Mouse (Mus musculus): ENCODE measurements at regions not wholly inside any gene's neighbourhood (a gene's known extent, or its start where the extent isn't known, plus 50 kb on each side); places are given as distances from the start of the nearest gene placed in this dataset.

DNA sequence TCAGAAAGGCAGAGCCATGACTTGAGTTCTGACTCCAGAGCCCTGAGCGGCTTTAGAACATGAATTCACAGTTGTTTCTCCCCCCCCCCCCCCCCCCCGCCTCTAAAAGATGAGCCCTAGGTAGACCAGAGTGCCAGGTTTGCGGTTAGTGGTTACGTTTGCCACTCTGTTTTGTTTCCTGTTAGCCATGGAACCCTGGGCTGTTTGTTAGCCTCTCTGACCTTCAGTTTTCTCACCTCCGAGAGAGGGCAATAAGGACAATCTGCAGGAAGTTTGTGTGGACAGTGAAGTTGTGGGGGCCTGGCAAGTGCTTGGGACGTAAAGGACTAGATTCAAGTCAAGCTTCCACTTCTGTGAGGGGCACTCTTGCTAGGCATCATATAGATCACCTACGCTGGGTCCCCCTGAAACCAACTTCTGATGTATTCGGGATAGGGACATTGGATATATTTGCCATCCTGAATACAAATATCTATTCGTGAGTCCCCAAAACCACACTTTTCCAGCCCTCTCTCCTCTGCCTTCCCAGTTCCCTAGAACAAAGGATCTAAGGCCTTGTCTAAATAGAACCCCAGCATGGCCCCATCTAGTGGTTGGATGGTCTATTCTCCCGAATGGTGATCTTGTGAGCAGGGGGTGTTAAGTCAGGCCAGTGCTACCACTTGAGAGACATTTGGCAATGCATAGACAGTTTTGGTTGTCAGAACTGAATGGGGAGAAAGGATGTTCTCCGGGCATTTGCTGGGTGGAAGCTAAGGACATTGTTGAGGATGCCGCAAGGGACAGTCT lies 145.4 kb upstream of the Tle3 start:
- no peak for DNase-seq (ENCODE audit: low spot score in 2 of 2)

DNA sequence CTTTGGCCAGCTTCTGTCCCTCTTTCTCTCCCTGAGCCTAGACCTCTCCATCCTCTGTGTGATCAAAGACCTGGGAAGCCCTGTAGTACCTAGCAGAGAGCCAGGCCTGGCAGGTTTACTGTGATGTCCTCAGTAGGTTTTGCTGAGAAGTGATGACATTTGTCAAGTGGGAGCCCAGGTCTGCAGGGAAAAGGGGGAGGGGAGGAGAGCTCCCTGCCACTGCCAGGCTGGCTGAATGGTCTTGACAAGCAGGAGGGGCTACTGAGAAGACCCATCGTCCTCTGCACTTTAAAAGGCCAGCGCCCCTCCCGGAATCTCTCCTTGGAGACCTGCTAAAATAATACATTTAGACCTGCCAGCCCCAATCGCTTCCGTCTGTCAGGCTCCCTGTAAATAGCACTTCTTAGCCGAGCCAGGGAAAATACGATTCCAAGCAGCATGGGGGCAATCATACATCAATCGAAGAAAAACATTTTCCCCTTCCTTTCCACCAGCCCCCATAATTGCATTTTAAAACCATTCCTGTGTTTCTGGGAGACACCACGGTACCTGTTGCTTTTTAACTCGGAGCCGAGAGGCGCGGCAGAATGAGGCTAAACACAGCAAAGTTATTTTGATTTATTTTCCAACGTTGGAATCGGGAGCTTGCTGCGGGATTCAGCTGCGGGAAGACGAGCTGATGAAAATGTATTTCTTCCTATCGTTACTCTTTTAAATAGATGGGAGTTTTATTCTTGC lies 144.5 kb upstream of the Tle3 start:
- no peak for DNase-seq (ENCODE audit: low spot score in 2 of 2)

DNA sequence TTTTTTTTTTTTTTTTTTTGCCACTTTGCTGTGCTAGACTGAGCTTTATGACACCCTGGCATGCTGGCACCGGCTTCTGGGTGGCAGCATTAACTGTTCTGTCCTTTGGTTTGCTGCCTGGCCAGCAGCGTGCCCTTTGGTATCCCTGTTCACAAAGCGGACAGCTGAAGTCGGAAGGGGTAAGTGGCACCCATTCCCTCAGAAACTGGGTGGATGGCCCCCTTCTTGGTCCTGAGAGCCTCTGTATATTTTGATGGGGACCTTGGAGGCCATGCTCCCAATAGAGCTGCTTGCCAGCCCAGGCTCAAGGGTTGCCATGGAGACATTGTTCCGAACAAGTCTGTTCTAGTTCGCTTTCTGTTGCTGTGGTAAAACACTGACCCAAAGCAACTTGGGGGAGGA lies 143.9 kb upstream of the Tle3 start:
- DNase-seq (ENCODE audit: low spot score in 2 of 2): no peak

DNA sequence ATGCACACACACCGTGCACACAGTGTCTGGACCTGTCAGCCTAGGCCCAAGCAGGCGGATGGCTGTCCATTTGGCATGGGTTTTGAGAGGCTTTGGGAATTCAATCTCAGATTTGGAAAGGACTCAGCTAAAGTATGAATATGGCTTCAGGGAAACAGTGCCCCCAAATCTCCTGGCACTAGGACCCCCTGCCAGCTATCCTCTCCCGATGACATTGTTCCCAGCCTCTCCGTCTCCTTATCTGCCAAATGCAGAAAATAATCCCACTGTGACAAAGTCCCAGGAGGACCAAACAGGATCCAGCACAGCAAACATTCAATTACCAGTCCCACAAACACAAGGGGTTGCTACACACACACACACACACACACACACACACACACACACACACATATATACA lies 141.9 kb upstream of the Tle3 start:
- DNase-seq (ENCODE audit: low spot score in 2 of 2): no peak

DNA sequence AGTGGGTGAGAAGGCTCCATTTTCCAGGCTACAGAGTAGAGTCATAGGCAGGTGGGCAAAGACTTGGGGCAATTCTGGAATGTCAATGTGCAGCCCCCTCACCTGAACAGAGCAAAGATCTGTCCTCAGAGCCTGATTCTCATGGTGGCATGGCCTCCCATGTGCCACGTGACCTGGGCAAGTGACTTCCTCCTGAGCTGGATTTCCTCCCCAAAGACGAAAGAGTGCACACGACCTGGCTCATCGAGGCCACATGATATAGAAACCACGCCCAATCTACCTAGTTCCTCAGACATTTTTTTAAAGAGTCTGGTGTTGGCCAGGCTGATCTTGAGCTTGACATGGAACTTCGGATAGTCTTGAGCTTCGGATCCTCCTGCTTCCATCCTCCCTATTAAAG lies 139.5 kb upstream of the Tle3 start:
- no peak for DNase-seq (ENCODE audit: low spot score in 2 of 2)

DNA sequence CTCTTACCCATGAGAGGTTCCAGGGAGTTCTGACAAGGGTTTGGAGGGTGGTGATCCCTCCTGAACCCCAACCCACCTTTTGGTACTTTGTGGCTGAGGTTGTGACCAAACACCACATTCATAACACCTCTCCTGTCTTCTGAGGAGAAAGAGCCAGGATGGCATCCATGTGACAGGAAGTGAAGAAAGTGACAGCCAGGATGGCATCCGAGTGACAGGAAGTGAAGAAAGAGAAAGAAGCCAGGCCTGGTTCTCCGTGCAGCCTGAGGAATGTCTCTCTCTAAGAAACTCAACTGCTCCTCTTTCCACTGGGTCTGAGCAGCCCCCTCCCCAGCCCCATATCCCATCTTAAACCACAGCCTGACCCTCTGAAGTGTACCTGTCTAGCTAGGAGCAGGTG lies 138.9 kb upstream of the Tle3 start:
- DNase-seq (ENCODE audit: low spot score in 2 of 2): no peak

DNA sequence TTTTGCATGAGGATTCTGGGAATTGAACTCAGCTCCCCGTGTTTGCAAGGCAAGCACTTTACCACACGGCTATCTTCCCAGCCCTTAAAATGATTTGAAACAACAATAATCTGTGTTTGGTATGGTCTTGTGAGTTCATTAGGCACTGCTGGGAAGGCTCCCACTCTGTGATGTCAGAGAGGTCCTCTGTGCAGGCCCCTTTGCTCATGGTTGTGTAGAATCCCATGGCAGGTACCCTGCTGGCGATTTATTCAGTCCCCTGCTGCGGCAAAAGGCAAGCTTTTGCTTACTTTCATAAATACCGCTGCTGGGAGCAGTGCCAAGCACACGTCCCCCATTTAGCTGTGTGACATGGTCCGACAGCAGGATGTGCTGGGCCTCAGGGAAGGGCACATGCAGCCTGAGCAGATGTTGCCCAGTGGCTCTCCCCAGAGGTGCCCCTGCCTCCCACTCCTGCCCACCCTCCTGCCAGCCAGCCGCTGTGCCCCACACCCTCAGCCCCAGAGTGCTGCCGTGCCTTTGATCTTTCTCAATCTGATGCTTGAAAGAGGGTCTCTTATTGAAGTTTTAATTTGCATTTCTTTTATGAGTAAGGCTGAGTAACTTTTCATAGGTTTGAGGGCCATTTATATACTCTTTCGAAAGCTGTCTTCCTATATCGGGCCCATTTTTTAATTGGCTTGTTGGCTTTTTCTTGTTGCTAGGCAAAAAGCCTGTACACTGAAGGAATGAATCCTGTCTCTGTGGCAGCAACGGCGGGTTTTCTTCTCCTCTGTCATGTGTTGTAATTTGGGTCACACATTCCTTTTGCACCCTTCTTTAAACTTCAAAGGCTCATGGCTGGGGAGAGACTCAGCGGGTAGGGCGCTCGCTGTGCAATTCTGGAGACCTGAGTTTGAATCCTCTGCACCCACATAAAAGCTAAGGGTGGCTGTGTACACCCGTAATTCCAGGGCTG lies 136.2 kb upstream of the Tle3 start:
- no peak for DNase-seq (ENCODE audit: low spot score in 2 of 2)

DNA sequence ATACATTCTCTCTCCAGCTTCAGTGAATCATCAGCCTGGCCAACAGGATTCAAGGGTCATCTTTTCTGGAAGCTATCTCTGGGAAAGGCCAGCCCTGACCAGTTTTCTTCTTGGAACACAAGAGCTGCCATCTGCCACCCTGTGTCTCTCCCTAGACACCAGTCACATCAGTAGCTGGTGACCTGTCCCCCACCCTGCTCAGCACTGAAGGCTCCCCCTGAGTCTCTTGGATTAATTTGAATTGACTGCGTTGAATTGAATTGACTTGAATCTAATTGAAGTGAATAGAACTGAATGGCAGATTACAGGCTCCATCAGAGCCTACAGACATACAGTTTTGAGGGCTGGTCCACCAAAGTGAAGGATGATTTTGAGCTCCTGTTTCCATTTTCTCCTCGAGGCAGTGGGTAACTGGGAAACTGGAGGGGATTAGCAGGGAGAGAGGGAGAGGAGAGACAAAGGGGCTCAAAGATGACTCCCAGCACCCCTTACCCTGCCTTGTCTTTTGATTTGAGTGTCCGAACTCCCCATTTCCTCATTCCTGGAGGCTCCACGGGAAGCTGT lies 133.4 kb upstream of the Tle3 start:
- DNase-seq (ENCODE audit: low spot score in 2 of 2): no peak

DNA sequence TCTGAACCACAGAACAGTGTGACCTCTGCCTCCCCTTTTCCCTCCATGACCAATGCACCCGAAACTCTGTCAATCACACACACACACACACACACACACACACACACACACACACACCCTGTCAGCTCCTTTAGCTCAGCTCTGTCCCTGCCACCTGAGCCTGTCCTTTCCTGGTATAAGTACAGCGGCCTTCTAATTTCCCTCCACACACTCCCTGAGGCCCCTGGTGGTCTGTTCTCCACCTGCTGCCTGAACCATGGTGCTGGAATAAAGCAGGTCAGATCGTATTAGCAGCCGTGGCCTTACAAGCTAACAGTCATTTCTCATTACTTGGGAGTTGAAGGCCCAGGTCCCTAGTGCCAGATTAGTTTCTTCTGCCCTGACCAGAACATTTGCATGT lies 132.8 kb upstream of the Tle3 start:
- DNase-seq (ENCODE audit: low spot score in 2 of 2): no peak

DNA sequence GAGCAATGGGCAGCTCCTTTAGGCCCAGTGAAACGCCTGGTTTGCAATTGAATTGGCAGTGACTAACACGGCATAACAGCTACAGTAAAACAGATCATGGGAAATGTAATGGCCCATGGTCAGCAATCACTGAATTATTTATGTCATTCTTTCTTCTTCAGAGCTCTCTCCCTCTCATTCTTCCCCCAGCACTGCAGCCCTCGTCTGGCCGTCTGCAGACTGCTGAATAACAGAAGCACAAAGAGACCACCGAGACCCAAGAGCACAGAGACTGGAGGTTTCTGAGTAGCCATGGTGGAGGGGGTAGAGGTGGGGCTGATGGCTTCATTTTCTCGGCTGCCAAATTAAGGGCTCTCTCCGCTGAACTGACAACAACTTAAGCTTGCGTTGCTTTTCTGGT lies 130.7 kb upstream of the Tle3 start:
- no peak for DNase-seq (ENCODE audit: low spot score in 2 of 2)

DNA sequence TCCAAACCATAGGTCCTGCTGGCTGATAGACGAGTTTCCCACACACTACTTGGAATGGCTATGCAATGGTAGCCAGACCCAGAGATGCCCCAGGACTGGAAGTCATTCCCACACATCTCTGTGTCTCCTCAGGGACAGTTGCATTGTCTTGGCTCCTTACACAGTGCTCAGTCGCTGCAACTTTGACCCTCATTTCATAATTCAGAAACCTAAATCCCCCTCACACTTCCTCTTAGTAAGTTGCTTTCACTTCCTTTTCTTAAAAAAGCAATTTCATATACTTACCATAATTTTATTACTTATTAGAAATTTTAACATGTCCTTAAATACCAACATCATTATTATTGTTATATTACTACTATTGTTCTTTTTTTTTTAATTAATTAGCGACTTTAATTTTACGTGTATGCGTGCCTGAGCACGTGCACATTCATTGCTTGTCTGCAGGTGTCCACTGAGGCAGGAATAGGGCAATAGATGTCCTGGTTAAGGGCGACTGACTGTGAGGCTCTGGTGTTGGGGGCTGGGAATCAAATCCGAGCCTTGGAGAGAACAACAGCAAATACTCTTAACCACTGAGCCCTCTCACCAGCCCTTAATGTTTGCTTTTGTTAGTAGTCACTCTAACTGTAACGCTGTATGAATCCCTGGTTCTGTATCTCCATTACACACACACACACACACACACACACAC lies 129.9 kb upstream of the Tle3 start:
- no peak for DNase-seq (ENCODE audit: low spot score in 2 of 2)

DNA sequence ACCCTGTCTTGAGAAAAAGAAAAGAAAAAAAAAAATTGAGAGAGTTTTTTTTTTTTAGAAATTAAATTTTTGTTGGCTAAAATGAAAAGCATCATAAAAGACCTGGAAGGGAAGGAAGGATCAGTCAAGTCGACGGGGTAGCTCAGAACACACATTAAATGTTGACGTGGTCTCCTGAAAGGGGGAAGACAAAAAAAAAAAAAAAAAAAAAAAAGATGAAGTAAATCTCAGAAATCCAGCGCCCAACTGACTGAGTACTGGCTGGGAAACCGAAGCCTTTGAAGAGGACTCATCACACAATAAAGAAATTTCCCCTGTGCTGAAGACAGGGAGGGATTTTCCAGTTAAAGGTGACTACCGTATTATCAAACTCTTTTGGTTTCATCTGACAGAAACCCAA lies 128.9 kb upstream of the Tle3 start:
- DNase-seq (ENCODE audit: low spot score in 2 of 2): no peak

DNA sequence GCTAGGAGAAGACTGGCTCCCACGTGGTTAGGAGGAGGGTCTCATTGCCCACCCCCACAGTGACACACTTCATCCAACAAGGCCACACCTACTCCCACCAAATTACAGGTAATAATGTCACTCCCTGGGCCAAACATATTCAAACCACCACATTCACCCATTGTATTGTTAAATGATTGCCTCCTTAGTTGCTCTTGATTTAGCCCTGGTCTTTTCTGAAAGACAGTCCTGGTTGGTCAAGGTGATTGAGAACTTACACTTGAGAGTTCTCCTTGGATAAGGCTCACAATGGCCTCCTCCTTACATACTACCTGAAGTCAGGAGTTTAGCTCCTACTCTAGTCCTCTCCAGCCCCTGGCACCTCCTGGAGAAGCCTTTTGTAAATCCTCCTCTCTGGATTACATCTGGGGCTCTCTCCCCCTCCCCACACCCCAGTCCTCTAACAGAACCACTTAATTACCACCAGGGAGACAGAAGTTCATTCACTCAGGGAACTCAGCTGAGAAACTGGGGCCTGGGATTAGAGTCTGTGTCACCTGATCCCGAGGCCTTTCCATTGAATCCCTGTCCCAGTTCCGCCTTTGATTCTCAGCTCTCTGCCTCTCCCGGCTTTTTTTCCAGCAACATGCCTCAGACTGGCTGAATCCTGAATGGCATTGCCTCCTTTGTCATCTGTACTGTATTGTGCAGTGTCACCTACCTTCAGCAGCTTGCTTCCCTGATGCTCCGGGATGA lies 122.3 kb upstream of the Tle3 start:
- DNase-seq (ENCODE audit: low spot score in 2 of 2): no peak

DNA sequence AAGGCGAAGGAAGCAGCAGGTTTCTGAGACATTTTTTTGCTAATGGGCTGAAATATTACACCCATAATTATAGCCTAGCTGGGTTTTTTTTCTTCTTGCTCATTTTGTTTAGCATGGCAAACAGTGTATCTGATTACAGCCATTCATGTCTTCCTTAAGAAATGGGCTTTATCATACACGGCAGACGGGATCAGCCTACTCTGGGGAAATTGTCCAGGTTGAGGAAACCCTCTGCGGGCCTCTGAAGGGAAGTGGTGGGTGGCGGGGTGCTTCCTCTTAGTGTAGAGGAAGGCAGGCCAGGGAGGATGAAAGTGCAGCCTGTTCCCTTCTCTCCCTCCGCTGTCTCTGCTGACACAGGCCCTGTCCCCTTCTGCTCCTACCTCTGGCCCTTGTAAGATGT lies 120.6 kb upstream of the Tle3 start:
- DNase-seq (ENCODE audit: low spot score in 2 of 2): peak; percentile 17 to 24

DNA sequence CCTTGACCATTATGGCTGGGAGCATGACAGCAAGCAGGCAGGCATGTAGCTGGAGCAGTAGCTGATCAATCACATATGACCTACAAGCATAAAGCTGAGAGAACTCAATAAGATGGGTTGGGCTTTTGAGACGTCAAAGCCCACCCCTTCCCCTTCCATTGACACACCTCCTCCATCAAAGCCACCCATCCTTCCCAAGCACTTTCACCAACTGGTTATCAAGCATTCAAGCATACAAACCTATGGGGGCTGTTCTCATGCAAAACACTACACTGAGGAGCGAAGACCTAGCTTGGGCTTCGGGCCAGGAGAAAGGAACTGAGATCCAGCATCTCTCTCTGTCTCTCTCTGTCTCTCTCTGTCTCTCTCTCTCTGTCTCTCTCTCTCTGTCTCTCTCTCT lies 118.4 kb upstream of the Tle3 start:
- DNase-seq (ENCODE audit: low spot score in 2 of 2): no peak

DNA sequence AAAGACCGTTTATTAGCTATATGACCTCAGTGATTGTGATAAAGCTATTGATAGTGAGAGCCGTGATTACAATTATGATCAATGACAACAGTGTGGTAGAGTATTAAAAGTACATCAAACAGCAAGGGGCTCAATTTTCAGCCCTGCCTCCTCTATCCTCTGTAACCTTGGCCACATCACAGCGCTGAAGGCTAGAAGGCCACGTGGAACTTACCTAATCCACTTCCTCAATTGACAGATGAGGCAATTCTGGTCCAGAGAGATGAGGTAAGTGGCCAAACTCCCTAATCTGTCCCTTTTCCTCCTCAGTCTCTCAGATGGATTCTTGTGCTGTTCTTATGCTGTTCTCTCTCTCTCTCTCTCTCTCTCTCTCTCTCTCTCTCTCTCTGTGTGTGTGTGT lies 114.7 kb upstream of the Tle3 start:
- DNase-seq (ENCODE audit: low spot score in 2 of 2): no peak

DNA sequence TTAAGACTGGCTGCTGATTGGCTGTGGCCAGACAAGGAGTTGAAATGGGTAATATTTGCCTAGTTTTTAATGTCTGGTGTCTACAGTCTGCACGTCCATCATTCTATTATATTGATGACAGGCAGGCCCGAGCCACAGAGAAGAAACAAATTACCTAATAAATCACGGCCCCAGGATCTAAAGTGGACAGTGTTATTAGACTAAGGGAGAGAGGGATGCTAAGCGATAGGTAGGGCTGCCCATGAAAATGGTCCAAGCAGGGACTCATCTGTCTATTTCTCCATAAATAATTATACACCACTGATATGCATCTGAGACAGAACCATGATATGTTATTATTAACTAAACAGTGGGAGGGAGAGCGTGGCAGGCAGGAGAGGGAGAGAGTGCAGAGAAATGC lies 114.1 kb upstream of the Tle3 start:
- DNase-seq (ENCODE audit: low spot score in 2 of 2): no peak

DNA sequence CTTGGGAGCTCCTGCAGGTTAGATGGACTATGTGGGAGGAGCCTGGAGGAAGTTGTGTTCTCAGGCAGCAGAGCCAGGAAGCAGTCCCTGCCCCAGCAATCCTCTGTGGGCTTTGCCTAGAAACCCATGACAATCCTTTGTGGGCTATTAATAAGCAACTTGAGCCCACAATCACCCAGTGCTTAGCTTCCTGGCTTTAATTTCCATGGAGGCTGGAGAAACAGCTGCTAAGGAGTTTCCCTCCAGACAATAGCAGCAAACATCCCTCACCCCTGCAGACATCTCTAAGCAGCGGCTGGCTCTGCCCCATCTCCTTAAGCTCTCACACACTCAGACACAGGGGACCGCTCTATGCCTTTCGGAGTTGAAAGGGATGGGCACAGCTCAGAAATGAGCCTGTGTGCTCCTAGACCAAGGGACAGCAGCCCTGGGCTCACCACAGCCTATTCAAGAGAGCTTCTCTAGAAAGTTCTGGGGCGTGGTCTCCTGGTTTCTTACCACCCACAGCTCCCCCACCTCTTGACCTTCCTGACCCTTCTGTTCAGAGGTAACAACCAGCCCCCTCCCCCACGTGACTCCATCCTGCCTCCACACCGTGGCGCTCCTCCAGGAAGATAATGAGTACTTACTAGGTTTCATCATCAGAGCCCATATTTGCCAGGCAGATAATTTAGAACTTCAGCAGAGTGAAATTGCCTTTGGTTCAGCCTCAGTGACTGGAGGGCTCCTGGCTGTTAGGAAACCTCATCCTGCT lies 112.6 kb upstream of the Tle3 start:
- DNase-seq (ENCODE audit: low spot score in 2 of 2): no peak

DNA sequence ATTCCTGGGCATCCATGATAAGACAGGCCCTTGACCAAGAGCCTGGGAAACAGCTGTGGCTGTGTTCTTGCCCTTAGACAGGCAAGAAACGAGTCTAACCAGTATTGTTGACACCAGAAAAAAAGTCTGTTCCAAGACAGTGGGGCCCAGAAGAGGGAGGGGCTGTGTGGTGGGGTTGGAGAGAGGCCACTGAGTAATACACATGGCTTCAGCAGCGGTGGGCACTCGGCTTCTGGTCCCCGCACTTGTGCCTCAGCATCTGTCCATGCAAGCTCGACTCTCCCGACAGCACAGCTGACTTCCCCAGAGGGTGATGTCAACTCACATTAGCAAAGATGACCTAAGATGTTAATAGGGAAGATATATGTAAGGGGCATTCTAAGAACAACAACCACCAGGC lies 110.9 kb upstream of the Tle3 start:
- DNase-seq (ENCODE audit: low spot score in 2 of 2): no peak

DNA sequence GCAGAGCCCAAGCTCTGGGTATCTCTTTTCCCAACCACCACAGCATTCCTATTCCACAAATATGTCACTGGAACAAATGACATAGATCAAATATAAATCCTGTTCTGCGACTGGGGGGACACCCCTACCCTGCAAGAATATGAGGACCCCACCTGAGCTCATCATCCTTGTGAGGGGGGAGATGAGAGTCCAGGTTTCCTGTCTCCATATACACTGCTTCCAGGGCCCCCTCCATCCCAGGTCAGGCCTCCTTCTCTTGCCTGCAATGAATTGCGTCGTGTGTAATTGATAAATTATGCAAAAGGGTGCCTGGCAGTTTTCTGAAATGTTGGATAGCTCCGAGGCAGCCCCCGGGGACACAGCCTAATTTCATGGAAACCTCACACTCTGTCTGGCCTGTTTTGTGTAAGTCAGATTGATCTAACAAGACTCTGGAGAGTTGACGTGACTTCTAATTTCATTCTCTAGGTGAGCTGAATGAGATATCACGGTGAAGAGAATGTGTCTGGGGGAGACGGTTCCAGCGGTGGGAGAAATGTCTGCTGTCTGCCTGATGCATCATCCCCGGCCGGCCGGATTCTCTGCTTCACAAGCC lies 110.3 kb upstream of the Tle3 start:
- DNase-seq (ENCODE audit: low spot score in 2 of 2): no peak
